Mouse (Mus musculus): ENCODE results near the gene Gadd45g. TPM values are rescaled to one million over a fixed set of nuclear protein-coding genes. Genes with fewer than 3 reads are reported as not detected.

Gadd45g gene
- polyA plus RNA-seq, 1 experiment, result 202 TPM

DNA sequence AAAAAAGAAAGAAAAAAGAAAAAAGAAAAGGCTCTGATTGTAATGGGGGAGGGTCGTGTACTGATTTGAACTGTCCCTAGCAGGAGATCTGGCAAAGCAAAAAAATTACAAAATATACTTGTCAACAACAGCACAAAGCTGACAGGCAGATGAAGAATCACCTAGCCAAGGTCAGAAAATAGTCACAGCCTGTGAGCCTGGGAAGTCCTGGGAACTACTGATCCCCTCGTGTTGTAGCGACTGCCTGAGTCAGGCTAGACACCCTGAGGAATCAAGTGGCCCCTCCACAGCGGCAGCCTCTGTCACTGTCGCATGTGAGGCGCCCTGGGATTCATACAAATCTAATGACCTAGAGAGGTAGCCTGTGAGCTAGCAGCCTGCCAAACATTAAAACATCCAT lies 27.1 kb upstream of the Gadd45g start:
- Histone ChIP-seq H3K36me3 (ENCODE audit: control insufficient read depth, insufficient read depth) (no peaks in the 10 kb centered on the region), H3ac (ENCODE audit: control insufficient read depth, insufficient read length) (no peak overlapping the region), H3K27me3 (ENCODE audit: control insufficient read depth, insufficient read depth, insufficient read length) (no peaks in the 10 kb centered on the region), H3K4me3 (no peak overlapping the region), H3K79me2 (ENCODE audit: control insufficient read depth, insufficient read depth) (no peaks in the 10 kb centered on the region), H3K4me2 (ENCODE audit: low read depth) (no peak overlapping the region)
- TF ChIP-seq MYOG (IDR thresholded peaks at IDR 0.05; ENCODE audit: control insufficient read depth in 1 of 3, insufficient read depth in 1 of 3, insufficient read length in 2 of 3, low read depth in 2 of 3), result no peak

- Histone ChIP-seq H3ac (ENCODE audit: control insufficient read depth, insufficient read length) (no peak overlapping the region), H3K79me2 (ENCODE audit: control insufficient read depth, insufficient read depth) (no peaks in the 10 kb centered on the region), H3K27me3 (ENCODE audit: control insufficient read depth, insufficient read depth, insufficient read length) (no peaks in the 10 kb centered on the region), H3K4me3 (no peak overlapping the region), H3K4me2 (ENCODE audit: low read depth) (no peak overlapping the region), H3K36me3 (ENCODE audit: control insufficient read depth, insufficient read depth) (no peaks in the 10 kb centered on the region)
- TF ChIP-seq TCF3 (IDR thresholded peaks at IDR 0.05; ENCODE audit: insufficient read length, low read depth), result no peak
Measured at GRCm38 (mm10) chr13:51821988-51822387, 24.5 kb upstream of the Gadd45g start.

- no peak overlapping the region for H3ac ChIP-seq (ENCODE audit: control insufficient read depth, insufficient read length)
- TF ChIP-seq CEBPB (IDR thresholded peaks at IDR 0.05; ENCODE audit: insufficient read depth, poor library complexity, severe bottlenecking) (no peak), TCF3 (IDR thresholded peaks at IDR 0.05; ENCODE audit: insufficient read length, low read depth) (no peak), SRF (IDR thresholded peaks at IDR 0.05; ENCODE audit: control insufficient read depth, insufficient read length, low read depth) (no peak), MAX (IDR thresholded peaks at IDR 0.05; ENCODE audit: low read depth) (no peak), POLR2A (IDR thresholded peaks at IDR 0.05; ENCODE audit: insufficient read length, low read depth) (no peak), REST (IDR thresholded peaks at IDR 0.05; ENCODE audit: insufficient read depth, insufficient read length) (no peak), TCF12 (IDR thresholded peaks at IDR 0.05; ENCODE audit: insufficient read depth, poor library complexity, severe bottlenecking) (no peak), MYOG (IDR thresholded peaks at IDR 0.05; ENCODE audit: control insufficient read depth in 1 of 3, insufficient read depth in 1 of 3, insufficient read length in 2 of 3, low read depth in 2 of 3) (no peak), E2F4 (IDR thresholded peaks at IDR 0.05; ENCODE audit: insufficient read depth) (no peak), POLR2AphosphoS2 (IDR thresholded peaks at IDR 0.05; ENCODE audit: insufficient read length, low read depth) (no peak), USF1 (IDR thresholded peaks at IDR 0.05; ENCODE audit: low read depth) (no peak), MYOD1 (IDR thresholded peaks at IDR 0.05; ENCODE audit: control insufficient read depth in 1 of 3, insufficient read length in 2 of 3, low read depth in 2 of 3) (no peak)
- H3K36me3 ChIP-seq (ENCODE audit: control insufficient read depth, insufficient read depth), result no peaks in the 10 kb centered on the region
- H3K4me3 ChIP-seq, result no peak overlapping the region
- no peaks in the 10 kb centered on the region for H3K79me2 ChIP-seq (ENCODE audit: control insufficient read depth, insufficient read depth)
- H3K4me2 ChIP-seq (ENCODE audit: low read depth), result no peak overlapping the region
- H3K27me3 ChIP-seq (ENCODE audit: control insufficient read depth, insufficient read depth, insufficient read length), result no peaks in the 10 kb centered on the region
Measured at GRCm38 (mm10) chr13:51823822-51824495, 22.5 kb upstream of the Gadd45g start.

- Histone ChIP-seq H3K36me3 (ENCODE audit: control insufficient read depth, insufficient read depth) (no peaks in the 10 kb centered on the region), H3K4me3 (no peak overlapping the region), H3K79me2 (ENCODE audit: control insufficient read depth, insufficient read depth) (no peaks in the 10 kb centered on the region), H3K27me3 (ENCODE audit: control insufficient read depth, insufficient read depth, insufficient read length) (no peaks in the 10 kb centered on the region), H3K4me2 (ENCODE audit: low read depth) (no peak overlapping the region), H3ac (ENCODE audit: control insufficient read depth, insufficient read length) (no peak overlapping the region)
- TF ChIP-seq TCF3 (IDR thresholded peaks at IDR 0.05; ENCODE audit: insufficient read length, low read depth) (no peak), USF1 (IDR thresholded peaks at IDR 0.05; ENCODE audit: low read depth) (no peak), MYOD1 (IDR thresholded peaks at IDR 0.05; ENCODE audit: control insufficient read depth in 1 of 3, insufficient read length in 2 of 3, low read depth in 2 of 3) (no peak), E2F4 (IDR thresholded peaks at IDR 0.05; ENCODE audit: insufficient read depth) (no peak), REST (IDR thresholded peaks at IDR 0.05; ENCODE audit: insufficient read depth, insufficient read length) (no peak), CEBPB (IDR thresholded peaks at IDR 0.05; ENCODE audit: insufficient read depth, poor library complexity, severe bottlenecking) (no peak), SRF (IDR thresholded peaks at IDR 0.05; ENCODE audit: control insufficient read depth, insufficient read length, low read depth) (no peak), POLR2A (IDR thresholded peaks at IDR 0.05; ENCODE audit: insufficient read length, low read depth) (no peak), MAX (IDR thresholded peaks at IDR 0.05; ENCODE audit: low read depth) (no peak), TCF12 (IDR thresholded peaks at IDR 0.05; ENCODE audit: insufficient read depth, poor library complexity, severe bottlenecking) (no peak), POLR2AphosphoS2 (IDR thresholded peaks at IDR 0.05; ENCODE audit: insufficient read length, low read depth) (no peak), MYOG (IDR thresholded peaks at IDR 0.05; ENCODE audit: control insufficient read depth in 1 of 3, insufficient read depth in 1 of 3, insufficient read length in 2 of 3, low read depth in 2 of 3) (no peak)
Measured at GRCm38 (mm10) chr13:51830744-51831450, 15.6 kb upstream of the Gadd45g start.

DNA sequence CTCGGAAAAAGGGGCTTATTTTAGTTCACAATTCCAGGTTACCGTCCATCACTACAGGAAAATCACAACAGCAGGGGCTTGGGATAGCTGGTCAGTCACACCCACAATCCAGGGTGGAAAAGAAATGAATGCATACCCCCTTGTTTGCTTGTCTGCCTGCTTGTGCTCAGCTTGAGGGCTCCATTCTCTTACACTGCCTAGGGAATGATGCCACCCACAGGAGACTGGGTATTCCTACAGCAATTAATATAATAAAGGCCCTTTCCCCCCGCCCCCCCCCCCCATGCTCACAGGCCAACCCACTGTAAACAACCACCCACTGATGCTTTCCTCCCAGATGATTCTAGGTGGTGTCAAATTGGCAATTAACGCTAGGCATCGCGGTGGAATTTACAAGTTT lies 14.0 kb upstream of the Gadd45g start:
- H3ac ChIP-seq (ENCODE audit: control insufficient read depth, insufficient read length), result no peak overlapping the region
- H3K4me3 ChIP-seq, result no peak overlapping the region
- no peak overlapping the region for H3K4me2 ChIP-seq (ENCODE audit: low read depth)
- H3K27me3 ChIP-seq (ENCODE audit: control insufficient read depth, insufficient read depth, insufficient read length), result no peaks in the 10 kb centered on the region
- no peaks in the 10 kb centered on the region for H3K36me3 ChIP-seq (ENCODE audit: control insufficient read depth, insufficient read depth)
- TF ChIP-seq POLR2A (IDR thresholded peaks at IDR 0.05; ENCODE audit: insufficient read length, low read depth) (no peak), MYOG (IDR thresholded peaks at IDR 0.05; ENCODE audit: control insufficient read depth in 1 of 3, insufficient read depth in 1 of 3, insufficient read length in 2 of 3, low read depth in 2 of 3) (no peak), MYOD1 (IDR thresholded peaks at IDR 0.05; ENCODE audit: control insufficient read depth in 1 of 3, insufficient read length in 2 of 3, low read depth in 2 of 3) (no peak), MAX (IDR thresholded peaks at IDR 0.05; ENCODE audit: low read depth) (no peak)
- no peaks in the 10 kb centered on the region for H3K79me2 ChIP-seq (ENCODE audit: control insufficient read depth, insufficient read depth)

Data from myocyte (in vitro differentiated cells).